Mouse (Mus musculus): ENCODE measurements around the gene BC053393. TPM values are rescaled to one million over a fixed set of nuclear protein-coding genes. Genes with fewer than 3 reads are reported as not detected.

The BC053393 gene
- not detected in 2 replicates for polyA plus RNA-seq (2012; ENCODE audit: low replicate concordance)

GRCm38 (mm10) chr11:46571327-46571726 is at the start of gene BC053393:
Gene BC053393 (plus strand): TSS chr11:46571536.

GRCm38 (mm10) chr11:46523912-46524311 is 47.4 kb upstream of the BC053393 start, which contains the start of gene Gm12169:
Gene Gm12169 (plus strand): TSS chr11:46524212.

GRCm38 (mm10) chr11:46629211-46629795 is 58.0 kb downstream of the BC053393 start, which contains the start of gene Dppa1:
Gene Dppa1 (minus strand): TSS chr11:46629261.

Other genes starting within 250 kb of the BC053393 start
- gene Itk, start 182.0 kb upstream of the BC053393 start, polyA plus RNA-seq (2012; ENCODE audit: low replicate concordance): 4.5 and 17.7 TPM in 2 replicates
- gene Fam71b, start 175.0 kb upstream of the BC053393 start, polyA plus RNA-seq (2012; ENCODE audit: low replicate concordance): 1.0 and 2.1 TPM in 2 replicates
- gene Med7, start 134.6 kb upstream of the BC053393 start, polyA plus RNA-seq (2012; ENCODE audit: low replicate concordance): 88.2 and 214 TPM in 2 replicates
- 0.77 and 0.97 TPM in 2 replicates for gene Havcr2, start 116.6 kb upstream of the BC053393 start, polyA plus RNA-seq (2012; ENCODE audit: low replicate concordance)
- gene Gm12169, start 47.3 kb upstream of the BC053393 start, polyA plus RNA-seq (2012; ENCODE audit: low replicate concordance): not detected in 2 replicates
- gene Dppa1, start 57.7 kb downstream of the BC053393 start, polyA plus RNA-seq (2012; ENCODE audit: low replicate concordance): not detected in 2 replicates
- gene Timd2, start 135.5 kb downstream of the BC053393 start, polyA plus RNA-seq (2012; ENCODE audit: low replicate concordance): 0.08 and 0.21 TPM in 2 replicates
- gene Havcr1, start 163.5 kb downstream of the BC053393 start, polyA plus RNA-seq (2012; ENCODE audit: low replicate concordance): 1.2 and 5.5 TPM in 2 replicates
- 0.41 and 1.3 TPM in 2 replicates for gene Timd4, start 239.3 kb downstream of the BC053393 start, polyA plus RNA-seq (2012; ENCODE audit: low replicate concordance)

All from hematopoietic multipotent progenitor cell, adult 10-12 weeks (in vitro differentiated cells).